Mouse (Mus musculus) cerebellum, postnatal 36 days (tissue): ENCODE measurements at regions not wholly inside any gene's neighbourhood (a gene's known extent, or its start where the extent isn't known, plus 50 kb on each side); places are given as distances from the start of the nearest gene placed in this dataset.

Experiments
- DNase-seq, 2 experiments: peaks; one replicate each; pipeline ENCODE4 v3.0.0; 2021 to 2022; ENCODE audit warnings: mixed read lengths in 2 of 2

DNA sequence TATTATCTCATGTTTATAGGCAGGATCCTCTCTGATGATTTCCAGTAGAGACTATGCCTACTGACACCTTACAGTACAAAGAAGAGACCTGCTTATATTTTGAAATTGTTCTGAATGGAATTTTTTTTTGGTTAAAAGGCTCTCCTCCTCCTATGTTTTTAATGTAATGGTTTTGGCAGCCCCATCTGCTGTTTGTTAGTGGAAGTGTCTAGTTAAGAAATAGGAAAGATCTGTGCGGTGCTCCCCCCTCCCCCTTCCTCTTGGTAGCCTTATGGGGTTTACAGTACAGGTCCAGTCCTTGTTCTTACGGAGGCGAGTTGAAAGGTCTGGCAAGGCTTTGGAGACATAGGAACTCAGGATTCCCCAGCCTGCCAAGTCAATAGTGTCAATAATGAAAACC, 334.0 kb upstream of the Mki67 start:
- DNase-seq, result no peak

DNA sequence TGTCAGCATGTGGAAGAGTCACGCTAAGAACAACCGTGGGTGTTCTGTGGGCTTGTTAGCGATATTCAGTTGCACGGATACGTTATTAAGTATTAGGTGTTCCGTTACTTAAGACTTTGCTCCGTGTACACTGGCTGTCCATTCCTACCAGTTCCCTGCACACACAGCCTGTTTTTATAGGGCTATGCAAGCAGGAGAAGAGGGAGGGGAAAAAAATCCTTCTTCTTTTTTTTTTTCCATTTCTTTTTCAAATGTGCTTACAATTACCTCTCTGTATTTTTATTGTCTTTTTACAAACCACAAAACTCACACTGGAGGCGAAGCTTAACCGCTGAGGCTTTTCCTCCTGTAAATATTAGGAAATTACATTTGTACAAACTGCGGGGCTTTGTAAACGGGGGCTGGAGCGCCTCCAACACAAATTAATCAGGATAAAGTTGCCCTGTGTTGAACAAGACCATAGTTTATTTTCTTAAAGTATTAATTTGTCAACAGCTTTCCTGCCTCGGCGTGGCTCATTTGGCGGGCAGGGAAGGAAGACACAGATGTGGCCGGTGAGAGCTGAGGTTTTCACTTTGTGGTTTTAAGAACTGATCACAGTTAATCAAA, 340.8 kb upstream of the Mki67 start:
- no peak for DNase-seq

DNA sequence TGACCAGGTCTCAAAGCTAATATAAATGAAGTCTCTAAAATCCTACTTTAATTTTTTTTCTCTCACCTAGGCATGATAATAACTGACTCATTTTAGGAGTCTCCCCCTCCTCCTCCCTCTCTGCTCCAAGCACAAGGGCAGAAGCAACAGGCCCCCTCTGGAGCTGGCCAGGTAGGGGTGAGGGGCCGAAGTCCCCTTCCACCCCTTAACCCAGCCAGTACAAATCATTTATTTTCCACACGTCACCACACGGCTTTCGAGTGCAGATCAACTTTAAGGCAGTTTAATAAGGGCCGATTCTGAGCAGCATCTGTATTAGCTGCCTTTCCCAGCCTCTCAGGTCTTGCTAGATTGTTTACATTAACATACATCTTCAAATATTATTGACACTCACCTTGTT, 342.2 kb upstream of the Mki67 start:
- DNase-seq, result no peak

DNA sequence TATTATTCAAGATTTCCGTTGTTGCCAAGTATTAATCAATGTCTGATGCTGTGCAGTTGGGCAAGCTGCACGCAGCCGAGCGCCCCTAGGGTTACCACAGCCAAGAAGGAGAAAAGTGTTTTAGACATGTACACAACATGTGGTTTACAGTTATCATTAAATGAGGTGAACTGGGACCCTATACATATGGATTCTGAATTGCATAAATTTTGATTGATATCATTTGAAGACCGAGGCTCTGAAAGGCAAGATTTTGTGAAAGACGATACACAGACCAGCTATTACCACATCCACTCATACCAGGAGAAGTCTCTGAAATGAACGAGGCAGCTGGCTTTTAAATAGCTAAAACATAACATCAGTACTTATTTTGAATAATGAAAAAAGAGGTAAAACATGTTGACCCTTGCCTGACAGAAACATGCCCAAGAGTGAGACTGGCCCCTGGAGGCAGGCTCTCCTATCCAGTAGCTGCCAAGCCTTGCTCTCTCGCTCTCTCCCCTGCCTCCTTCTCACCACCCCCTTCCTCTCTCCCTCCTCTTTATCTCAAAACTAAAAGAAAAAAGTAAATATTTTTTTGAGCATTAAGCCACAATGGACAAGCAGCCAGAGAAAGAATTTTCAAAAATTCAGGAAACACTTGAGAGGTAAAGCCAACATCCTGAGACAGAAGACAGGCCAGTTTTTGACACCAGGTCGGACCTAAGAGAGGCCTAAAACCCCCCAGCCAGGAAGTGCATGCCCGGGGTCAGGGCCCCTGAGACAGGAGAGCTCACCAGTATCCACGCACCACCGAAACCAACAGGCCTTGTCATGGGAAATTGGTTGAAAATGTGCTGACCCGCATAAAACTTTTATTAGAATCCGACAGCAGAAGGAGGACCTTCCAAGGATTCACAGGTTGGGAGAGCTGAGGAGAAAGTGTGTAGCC, 342.9 kb upstream of the Mki67 start:
- no peak for DNase-seq

DNA sequence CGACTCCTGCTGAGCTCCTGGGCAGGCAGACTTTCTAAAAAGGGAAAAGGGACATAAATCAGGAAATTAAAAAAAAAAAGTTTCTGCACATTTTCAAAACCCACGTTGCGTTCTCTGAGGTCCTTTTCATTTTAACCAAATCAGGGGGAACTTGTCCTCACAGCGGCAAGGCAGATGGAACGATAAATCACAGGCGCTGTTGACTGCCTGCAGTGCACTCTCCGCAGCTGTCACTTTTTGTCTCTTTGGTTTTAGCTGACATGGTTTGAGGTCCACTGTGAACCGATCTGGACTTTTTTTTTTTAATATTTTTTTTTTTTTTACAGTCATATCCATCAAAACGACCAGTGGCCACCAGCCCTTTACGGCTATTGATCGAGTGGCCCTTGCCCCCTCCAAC, 343.7 kb upstream of the Mki67 start:
- DNase-seq, result no peak

DNA sequence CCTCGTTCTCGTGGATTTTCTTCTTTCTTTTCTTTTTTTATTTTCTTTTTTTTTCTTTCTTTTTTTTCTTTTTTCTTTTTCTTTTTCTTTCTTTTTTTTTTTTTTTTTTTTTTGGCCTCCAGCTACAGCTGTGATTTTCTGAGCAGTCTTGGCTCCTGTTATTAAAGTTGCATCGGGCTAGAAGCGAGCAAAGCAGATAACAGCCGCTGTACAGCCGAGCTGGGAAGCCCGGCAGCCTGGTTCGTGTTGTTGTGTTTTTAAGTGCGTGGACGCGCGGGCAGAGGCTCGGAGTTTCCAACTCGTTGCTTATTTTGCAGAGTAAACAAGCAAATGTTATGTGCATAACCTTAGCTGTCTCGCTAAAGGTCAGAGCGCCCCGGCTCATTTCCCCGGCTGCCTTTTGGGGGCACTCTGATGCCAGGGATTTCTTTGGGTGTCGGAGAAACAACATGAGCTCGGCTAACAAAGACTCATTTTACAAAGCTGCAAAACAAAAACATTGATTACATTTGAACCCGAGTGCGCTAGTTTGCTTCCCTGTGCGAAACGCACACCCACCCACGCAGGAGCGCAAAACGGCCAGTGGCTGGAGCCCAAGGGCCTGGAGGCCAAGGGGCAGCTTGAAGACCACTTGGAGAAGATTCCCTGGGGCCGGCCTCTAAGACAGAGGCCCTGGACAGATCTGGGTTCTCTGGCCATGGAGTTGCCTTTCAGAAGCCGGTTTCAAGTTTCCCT, 344.3 kb upstream of the Mki67 start:
- DNase-seq, result peak; percentile 15 to 16

DNA sequence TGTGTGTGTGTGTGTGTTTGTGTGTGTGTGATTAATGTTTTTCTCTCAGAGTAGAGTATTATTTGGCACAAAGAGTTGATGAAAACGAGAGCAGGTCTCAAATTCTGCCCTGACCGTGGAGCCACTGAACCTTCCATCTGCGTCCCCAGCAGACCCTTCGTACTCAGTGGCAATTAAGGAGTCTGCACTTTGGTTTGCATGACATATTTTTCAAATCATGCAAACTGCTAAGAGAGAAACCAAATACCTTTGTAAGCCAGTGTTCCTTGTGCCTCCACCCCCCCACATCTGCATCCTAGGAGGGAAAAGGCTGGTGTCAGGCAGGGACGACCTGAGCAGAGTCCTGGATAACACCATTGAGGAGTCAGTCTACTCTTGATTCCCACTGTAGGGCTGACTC, 346.5 kb upstream of the Mki67 start:
- no peak for DNase-seq

DNA sequence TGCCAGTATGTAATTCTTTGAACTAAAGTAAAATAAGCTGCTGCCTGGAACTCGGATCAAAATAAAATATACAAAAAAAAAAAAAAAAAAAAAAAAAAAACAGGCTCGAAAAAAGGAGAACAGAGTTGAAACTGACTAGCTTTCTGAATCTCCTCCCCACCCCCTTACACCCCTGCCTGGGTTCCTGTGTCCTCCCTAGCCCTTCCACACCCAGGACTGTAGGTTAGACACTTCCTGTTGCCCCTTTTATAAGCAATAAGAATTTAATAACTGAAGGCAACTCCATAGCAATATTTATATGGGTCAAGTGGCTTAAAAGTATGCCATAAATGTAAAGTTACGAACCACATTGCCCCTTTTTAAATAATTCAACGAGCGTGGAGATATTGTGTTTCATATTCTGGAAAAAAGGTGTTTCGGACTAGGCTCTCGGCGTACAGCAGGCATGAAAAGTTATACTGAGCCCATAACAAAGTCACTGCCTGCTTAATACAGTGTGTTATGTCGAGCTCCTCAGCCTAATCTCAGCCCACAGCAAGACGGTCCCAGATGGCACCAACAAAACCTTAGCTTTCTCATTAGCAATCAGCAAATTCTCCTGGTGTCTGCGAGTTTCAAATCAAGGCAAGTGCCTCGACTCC, 349.0 kb upstream of the Mki67 start:
- DNase-seq, result no peak

DNA sequence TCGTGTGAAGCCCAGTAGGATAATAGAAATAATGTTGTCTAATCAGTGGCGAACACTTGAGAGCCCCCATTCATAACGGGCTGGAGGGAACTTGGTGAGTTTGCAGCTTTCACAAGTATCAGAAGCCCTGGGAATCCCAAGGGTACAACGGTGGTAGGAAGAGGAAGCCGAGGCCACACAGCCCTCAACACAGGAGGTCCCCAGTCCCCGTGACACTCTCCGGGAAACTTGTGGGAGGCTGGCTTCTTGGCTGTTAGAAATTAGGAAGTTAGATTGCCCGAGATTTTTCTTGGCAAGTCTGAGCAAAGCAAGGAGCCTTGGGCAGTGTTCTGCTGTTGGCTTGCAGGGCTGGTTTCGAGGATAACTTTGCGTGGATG, 349.5 kb upstream of the Mki67 start:
- DNase-seq, result no peak

DNA sequence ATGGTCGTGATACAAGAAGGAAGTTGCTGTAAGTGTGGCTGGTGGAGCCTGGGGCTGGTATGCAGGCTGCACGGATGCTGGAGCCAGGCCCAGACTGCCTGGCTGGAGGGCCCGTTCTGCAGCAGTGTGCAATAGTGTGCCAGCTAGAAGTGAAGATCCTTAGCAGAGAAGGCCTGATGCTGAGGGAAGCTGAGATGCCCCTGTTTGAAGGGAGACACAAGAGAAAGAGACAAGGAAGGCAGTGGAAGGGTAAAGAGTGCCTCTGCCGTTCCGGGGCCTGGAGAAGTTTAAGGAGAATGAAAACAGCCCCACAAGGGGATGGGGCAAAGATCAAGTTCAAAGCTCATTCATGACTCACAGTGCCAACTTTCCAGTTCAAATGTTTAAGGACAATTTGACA, 354.7 kb upstream of the Mki67 start:
- no peak for DNase-seq

DNA sequence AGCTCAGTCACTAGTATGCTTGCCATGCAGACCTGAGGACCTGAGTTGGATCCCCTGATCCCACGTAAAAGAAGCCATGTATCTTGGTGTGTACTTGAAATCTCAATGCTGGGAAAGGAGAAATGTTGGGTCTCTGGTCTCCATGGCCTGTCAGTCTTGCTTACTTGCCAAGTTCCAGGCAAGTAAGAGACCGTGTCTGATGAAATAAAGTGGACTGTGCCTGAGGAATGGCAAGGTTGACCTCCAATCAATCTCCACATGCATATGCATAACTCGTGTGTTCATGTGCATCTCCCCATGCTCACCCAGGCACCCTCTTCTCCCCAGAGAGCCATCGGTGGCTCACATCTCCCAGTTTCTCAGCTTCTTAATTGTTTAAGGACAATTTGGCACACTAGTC, 355.2 kb upstream of the Mki67 start:
- no peak for DNase-seq

DNA sequence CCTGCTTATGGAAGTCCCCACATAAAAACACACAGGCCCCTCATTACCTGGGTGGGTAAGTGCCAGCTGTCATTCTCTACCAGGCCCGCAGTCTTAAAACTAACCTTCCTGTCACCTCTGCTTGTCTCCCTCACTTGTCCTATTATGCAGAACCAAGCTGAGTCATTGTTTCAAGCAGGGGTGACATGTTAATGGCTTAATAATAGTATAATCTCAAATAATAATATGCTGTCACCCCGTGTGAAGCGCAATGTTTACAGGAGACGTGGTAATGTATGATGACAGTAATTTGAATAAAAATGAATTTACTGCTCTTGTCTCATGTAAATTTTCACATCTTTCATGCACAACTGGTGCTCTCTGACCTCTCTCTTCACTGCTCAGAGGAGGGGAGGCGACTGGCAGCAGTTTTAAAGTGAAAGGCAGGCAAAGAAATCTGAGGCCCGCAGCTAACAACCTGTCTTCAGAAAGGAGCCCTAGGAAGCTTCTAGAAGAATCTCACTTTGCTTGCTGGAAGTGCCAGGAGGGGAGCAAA, 357.2 kb upstream of the Mki67 start:
- no peak for DNase-seq

DNA sequence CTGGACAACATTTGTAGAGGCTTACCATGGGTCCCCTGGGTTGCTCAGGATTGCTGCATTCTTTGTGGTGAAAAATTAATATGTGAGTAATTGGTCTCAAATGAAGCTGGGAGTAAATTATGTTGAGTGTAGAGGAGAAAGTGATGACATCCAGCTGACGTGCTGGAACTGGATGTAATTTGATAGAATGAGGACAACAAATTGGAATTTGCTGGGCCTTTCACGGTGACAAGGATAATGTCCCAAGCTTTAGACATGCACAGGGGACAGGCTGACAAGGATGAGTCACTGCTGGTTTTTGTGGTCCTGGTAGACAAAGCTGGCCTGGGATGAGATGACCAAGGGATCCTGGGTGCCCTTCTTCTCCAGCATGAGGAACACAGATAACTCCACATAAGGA, 357.9 kb upstream of the Mki67 start:
- no peak for DNase-seq

DNA sequence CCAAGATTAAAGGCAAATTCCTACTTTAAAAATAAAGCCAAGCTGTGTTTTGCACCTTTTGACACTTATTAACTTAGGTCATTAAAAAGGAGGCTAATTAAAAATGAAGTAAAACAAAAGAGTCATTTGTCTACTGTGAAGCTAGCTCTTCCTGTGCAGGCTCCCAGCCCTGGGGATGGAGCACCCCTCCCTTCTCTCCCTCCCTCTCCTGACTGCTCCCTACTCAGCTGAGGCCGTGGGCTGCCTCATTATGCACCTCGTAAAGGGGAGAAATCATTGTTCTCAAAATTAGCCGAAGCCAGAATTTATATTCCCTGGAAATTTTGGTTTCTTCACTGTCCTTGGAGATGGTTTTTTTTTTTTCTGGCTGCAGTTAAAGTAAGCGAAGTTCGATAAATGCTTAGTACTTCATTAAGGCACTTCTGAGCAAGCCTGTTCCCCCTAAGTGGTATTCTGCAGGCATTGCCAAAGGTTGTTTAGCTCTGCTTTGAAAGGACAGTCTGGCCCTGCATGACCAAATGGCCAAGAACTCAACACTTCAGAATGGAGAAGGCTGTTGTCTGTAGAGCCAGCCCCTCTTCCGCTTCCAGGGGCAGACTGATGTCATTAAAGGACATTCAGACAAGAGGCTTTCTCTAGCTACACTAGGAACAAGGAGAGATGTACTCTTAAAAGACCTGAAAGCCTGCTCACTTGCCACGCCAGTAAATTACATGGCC, 365.5 kb upstream of the Mki67 start:
- no peak for DNase-seq

DNA sequence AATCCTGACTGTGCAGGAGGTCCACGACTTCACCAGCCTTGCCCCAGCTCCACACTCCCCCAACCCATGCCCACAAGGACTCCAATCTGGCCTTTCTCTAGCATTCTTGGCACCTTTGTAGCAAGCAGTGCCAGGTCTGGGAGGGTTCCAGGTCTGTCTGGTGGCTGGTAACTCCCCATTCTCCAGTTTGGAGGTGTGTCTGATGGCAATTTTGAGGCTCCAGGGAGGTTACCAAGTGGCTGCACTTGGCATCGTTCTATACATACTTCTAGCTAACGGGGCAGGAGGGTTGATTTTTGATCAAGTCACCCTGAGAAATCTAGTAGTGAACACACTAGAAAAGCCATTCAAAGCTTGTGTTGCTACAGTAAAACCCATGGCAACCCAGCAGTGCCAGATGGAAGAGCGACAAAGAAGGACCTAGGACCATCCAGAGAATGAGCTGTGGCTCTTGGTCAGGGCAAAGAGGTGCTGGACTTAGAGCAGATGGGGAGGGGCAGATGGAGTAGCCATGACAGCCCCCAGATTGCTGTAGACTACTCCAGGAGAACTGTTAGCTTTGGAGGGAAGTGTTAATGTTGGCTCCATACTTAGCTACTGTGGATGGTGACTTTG, 366.2 kb upstream of the Mki67 start:
- DNase-seq, result peak; percentile 20 to 21

DNA sequence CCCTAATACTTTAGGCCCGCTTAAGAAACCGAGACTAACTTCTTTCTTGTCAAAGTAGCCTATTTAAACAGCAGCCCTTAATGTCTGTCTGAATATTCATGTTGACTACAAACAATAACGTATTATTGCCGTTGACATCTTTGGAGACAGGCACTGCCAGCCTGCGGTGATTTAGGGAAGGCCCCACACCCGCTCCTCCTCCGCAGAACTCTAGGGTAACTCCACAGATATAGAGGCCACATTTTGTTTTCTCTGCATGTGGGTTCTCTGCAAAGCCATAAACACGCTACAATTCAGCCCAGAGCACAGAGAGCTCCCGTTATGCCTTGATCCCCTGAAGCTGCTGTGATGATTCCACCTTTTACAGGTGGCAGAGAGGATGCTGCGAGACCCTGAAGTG, 366.8 kb upstream of the Mki67 start:
- no peak for DNase-seq

DNA sequence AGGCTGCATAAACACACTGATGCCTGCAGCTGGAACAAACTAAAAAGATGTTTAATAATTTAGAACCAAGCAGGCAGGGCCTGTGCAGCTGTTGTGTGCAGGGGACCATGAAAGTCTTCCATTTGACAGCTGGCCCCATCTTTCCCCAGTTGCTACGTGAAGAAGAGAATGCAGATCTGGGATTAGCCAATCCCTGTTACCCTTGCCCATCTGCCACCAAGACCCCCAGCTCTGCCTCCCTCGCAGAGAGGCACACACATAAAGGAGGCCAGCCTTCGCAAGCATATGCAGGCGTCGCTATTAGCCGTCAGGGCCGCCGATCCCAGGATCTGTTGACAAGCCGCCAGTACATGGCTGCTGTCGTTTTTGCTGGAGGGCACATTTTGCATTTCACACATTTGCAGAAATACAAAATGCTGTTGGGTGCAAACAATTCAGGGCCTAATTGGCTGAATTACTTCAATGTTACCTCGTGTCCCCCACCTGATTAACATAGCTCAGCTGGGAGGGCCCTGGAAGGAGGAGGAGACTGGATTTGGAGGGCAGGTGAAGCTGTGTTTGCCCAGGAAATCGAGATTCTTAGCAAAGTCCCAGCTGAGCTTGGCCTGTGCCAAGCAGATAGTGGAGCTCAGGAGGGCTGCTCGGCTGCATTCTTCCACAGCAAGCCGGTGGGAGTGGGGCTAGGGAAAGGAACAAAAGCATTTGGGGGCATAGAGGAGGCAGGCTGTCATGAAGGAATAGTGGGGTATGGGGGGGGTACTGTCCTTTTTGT, 367.6 kb upstream of the Mki67 start:
- DNase-seq, result no peak

DNA sequence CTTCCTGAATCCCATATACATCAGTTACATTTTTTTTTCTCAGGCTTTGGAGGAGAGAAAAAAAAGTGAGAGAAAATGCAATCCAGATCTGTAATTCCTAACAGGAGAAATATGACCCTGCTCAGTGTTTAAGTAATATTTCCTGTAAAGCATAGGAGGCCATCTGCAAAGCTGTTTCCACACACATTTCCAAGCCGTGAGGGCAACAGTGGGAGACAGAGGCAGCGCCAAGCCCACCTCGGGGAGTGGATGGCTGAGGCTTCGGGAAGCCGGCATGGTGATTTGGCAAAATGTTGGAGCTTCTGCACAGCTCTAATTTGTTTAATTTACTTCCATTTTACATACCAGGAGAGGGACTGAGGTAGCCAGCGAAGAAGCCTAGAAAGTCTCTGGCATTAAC, 372.6 kb upstream of the Mki67 start:
- DNase-seq, result no peak

DNA sequence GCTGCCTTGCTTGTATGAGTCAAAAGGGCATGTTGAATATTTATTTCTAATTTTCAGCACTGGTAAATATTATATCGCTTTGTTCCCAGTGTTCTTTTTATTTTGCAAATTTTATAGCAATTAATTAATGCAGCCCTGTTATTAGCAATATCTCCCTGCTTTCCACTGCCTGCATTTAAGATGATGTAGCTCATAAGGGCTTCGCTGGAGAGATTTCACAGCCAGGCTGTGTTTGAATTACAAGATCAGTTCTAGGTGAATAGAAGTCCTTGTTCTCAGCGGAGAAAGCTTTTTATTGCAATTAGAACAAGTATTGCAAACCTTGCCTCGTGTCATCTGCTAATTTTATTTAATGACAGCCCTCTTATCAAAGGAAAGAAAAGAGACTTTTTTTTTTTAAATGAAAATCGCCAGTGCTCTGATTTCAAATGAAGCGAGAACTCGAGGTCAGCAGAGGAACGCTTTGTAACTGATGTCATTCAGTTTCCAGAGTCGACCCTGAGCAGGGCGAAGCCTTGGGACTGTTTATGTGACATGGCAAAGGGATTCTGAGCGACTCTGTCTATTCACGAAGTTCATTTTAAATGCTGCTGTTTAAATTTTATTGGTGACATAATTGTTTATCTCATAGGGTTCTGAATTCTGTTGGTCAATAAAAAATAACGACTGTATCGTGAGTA, 378.7 kb upstream of the Mki67 start:
- DNase-seq, result no peak

DNA sequence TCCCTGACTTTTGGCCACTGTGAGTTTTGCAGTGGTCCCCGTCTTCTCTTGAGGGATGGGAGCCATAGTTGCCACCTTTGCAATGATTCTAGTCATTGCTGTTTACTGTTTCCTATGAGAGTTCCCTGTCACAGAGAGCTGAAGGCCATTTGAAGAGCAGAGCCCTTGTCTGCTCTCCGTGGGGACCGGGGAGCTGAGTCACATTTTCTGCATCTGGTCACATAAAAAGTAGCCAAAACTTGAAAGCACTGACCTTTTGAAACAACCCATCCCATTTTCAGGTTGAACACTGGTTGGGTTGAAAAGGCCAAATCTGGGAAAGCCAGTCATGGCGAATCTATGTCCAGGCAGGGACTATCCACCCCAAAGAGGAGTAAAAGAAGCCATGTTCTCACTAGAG, 387.9 kb upstream of the Mki67 start:
- DNase-seq, result no peak

DNA sequence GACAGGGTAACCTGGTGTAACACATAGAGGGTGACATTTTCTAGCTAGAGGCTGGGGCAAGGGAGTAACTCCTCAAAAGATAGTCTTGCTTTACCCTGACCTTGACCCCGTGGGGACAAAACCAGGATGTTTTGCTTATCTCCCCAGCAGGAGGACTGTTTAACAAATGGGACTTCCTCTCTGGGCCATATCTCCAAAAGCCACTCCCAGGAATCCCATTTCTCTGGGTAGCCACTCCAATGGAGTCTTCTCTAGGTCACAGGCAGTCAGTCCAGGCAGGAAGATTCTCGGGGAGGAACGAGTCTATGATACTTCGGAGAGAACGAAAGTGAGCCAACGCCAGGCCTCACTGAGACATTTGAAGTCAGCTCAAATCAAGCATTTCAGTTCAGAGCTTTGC, 396.0 kb upstream of the Mki67 start:
- DNase-seq, result no peak
